Comparison of ENCODE assay signal across 8 mouse cellular contexts in the genomic region with DNA sequence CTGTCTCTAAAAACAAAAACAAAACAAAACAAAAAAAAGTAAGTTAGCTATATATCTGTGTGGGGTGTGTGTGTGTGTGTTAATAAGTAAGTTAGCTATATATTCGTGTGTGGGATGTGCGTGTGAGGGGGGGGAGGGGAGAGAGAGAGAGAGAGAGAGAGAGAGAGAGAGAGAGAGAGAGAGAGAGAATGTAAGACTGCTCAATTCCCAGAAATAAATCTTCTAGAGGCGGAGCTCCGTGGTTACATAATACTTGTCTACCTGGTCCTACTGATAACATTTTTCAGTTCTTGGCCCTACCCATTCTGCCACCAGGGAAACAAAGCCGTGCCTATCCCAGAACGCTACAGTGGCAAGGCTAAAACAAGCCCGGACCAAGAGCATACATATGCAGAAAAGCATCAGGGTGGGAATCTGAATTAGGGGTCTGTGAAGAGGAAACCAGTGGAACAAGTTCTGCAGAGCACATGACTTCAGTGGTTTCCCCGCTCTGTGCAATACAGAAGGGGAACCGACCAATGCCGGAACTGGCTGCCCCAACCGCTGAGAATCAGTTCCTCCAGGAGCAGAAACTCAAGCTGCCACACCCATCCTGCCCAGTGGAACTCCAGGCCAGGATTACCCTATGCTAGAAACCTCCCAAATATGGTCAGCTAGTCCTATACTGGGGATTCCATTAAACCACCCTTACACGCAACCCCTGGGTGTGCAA. TPM values are rescaled to one million over a fixed set of nuclear protein-coding genes. Genes with fewer than 3 reads are reported as not detected.
DNase-seq lines count a peak whose midpoint lies in the region; ATAC-seq lines count a peak whose summit lies in the region.

No protein-coding gene starts in this region.

- H3K4me1 ChIP-seq in heart, embryonic 11.5 days (ENCODE audit: control insufficient read depth, insufficient read depth, low read length), result peaks cover 43% of the 10 kb centered on the region
- H3K4me1 ChIP-seq in forebrain, embryonic 14.5 days (ENCODE audit: control insufficient read depth, insufficient read depth, low read length), result no peaks in the 10 kb centered on the region; the same call in 1 of the 2 replicates

- no peak overlapping the region for H3K9ac ChIP-seq in heart, embryonic 11.5 days (ENCODE audit: low read depth, low read length)
- no peak overlapping the region for H3K9ac ChIP-seq in forebrain, embryonic 14.5 days (ENCODE audit: low read length)

- H3K9me3 ChIP-seq in heart, embryonic 11.5 days (replicated peaks; ENCODE audit: control insufficient read depth, low read length), result no peaks in the 10 kb centered on the region
- H3K9me3 ChIP-seq in forebrain, embryonic 14.5 days (replicated peaks; ENCODE audit: control insufficient read depth, low read length), result no peaks in the 10 kb centered on the region

- ATAC-seq in heart, embryonic 11.5 days (replicated peaks; ENCODE audit: insufficient number of reproducible peaks, low FRiP score, low TSS enrichment), result 0 out of 2 replicates have a peak, but pooled peaks have one; percentile 43
- peak; percentile 76 for ATAC-seq in megakaryocyte-erythroid progenitor cell, adult 5-6 weeks (replicated peaks; ENCODE audit: low FRiP score, low TSS enrichment, poor library complexity, severe bottlenecking)
- ATAC-seq in forebrain, embryonic 14.5 days, result no peak

- no peak overlapping the region for H3K4me3 ChIP-seq in heart, embryonic 11.5 days (ENCODE audit: low read depth, low read length)
- no peak overlapping the region for H3K4me3 ChIP-seq in forebrain, embryonic 14.5 days (ENCODE audit: low read depth, low read length)

- DNase-seq in B cell, adult 2 months, result peak; percentile 83 to 87
- DNase-seq in R1 (ENCODE audit: low read depth, low spot score), result peak; percentile 97
- DNase-seq in kidney, postnatal 36 days, result peak; percentile 72 to 77
- DNase-seq in urinary bladder, postnatal 36 days (ENCODE audit: low spot score in 2 of 2), result peak; percentile 73 to 79
- DNase-seq in forebrain, embryonic 14.5 days (ENCODE audit: low spot score), result no peak
- DNase-seq in cerebellum, postnatal 36 days, result no peak

- no peaks in the 10 kb centered on the region for H3K27me3 ChIP-seq in heart, embryonic 11.5 days (ENCODE audit: control insufficient read depth, insufficient read depth, low read length)
- H3K27me3 ChIP-seq in forebrain, embryonic 14.5 days (replicated peaks; ENCODE audit: control insufficient read depth, insufficient read depth, low read length), result no peaks in the 10 kb centered on the region

- H3K36me3 ChIP-seq in heart, embryonic 11.5 days (ENCODE audit: control insufficient read depth, insufficient read depth, low read length), result no peaks in the 10 kb centered on the region
- H3K36me3 ChIP-seq in forebrain, embryonic 14.5 days (ENCODE audit: control insufficient read depth, insufficient read depth, low read length), result no peaks in the 10 kb centered on the region

- peak overlapping the region; percentile 54 for H3K27ac ChIP-seq in heart, embryonic 11.5 days (ENCODE audit: low read depth, low read length)
- H3K27ac ChIP-seq in forebrain, embryonic 14.5 days (ENCODE audit: low read depth, low read length), result no peak overlapping the region

- no peak overlapping the region for H3K4me2 ChIP-seq in heart, embryonic 11.5 days
- no peak overlapping the region for H3K4me2 ChIP-seq in forebrain, embryonic 14.5 days (ENCODE audit: low read length)

- 65% methylated on average over 12 of the region's 12 CpGs for WGBS in heart, embryonic 11.5 days (ENCODE audit: insufficient replicate concordance)
- 90% methylated on average over 12 of the region's 12 CpGs for WGBS in forebrain, embryonic 14.5 days

RNA-seq across cellular contexts. Expression of a gene that starts 46.7 kb away (rescaled TPM):
- 33.5 and 35.9 TPM in 2 replicates for polyA plus RNA-seq in heart, embryonic 11.5 days (2014; fragmentation: Nextera tagmentation; extraction: Ambion mirVana)
- 31.2 and 41.7 TPM in 2 replicates for total RNA-seq in megakaryocyte-erythroid progenitor cell, adult 5-6 weeks (2014; fragmentation: Nextera tagmentation)
- total RNA-seq in megakaryocyte-erythroid progenitor cell, adult 5-6 weeks (2017), result 39.6 and 54.4 TPM in 2 replicates
- polyA plus RNA-seq in forebrain, embryonic 14.5 days (2014; fragmentation: Nextera tagmentation; extraction: Ambion mirVana), result 16.5 and 21.5 TPM in 2 replicates

Comparison
In these comparisons a context has a peak if more than half of its experiments do, and no peak if none do; other contexts are left out.
1. DNase-seq: peak in B cell, adult 2 months (2 of 2), R1 (single experiment), kidney, postnatal 36 days (2 of 2) and urinary bladder, postnatal 36 days (2 of 2); none in forebrain, embryonic 14.5 days (single experiment) and cerebellum, postnatal 36 days (0 of 2).